Mouse (Mus musculus) heart, embryonic 14.5 days (tissue): ENCODE measurements around the gene Tap2. TPM values are rescaled to one million over a fixed set of nuclear protein-coding genes. Genes with fewer than 3 reads are reported as not detected.
"Not testable (repeated sequence)": the region's sequence is repeated elsewhere in the genome, so short reads cannot be mapped to it uniquely, and the experiment has no call there.

Experiments
- ATAC-seq: fragments of 200-750 bp; cut with Nextera tagmentation; 2 replicates; pipeline ENCODE4 v1.8.0; 2017; ENCODE audit warnings: low read depth, moderate TSS enrichment; ENCODE audit not compliant: insufficient number of reproducible peaks, insufficient read depth, low FRiP score
- H3K27ac ChIP-seq, 2 experiments: fragments of 200-500 bp in 1 of 2; fragments of 300-500 bp in 1 of 2; sonication (generic) in 1 of 2; replicated peaks in 1 of 2; 2 replicates each; pipeline ENCODE4 v1.5.1; 2012 to 2014; ENCODE audit warnings: low read depth in 2 of 2, low read length in 2 of 2, control low read depth in 1 of 2, mild to moderate bottlenecking in 1 of 2, mixed read lengths in 1 of 2; ENCODE audit not compliant: control insufficient read depth in 1 of 2, insufficient read depth in 1 of 2
- H3K27me3 ChIP-seq: fragments of 300-500 bp; sonication (generic); 2 replicates; pipeline ENCODE4 v1.6.1; 2014; ENCODE audit warnings: mild to moderate bottlenecking, low read length, control low read depth; ENCODE audit not compliant: control insufficient read depth, insufficient read depth
- H3K36me3 ChIP-seq: fragments of 300-500 bp; sonication (generic); 2 replicates; pipeline ENCODE4 v1.6.1; 2014; ENCODE audit warnings: mild to moderate bottlenecking, control low read depth, low read length, mixed read lengths; ENCODE audit not compliant: control insufficient read depth, insufficient read depth
- H3K4me1 ChIP-seq, 2 experiments: fragments of 200-500 bp in 1 of 2; fragments of 300-500 bp in 1 of 2; sonication (generic) in 1 of 2; 2 replicates each; pipeline ENCODE4 v1.6.1; 2012 to 2014; ENCODE audit warnings: low read length in 2 of 2, control low read depth in 1 of 2, mixed read lengths in 1 of 2; ENCODE audit not compliant: control insufficient read depth in 2 of 2, insufficient read depth in 2 of 2
- H3K4me2 ChIP-seq: fragments of 300-500 bp; sonication (generic); 2 replicates; pipeline ENCODE4 v1.6.1; 2014; ENCODE audit warnings: mild to moderate bottlenecking, low read length
- H3K4me3 ChIP-seq, 2 experiments: fragments of 200-500 bp in 1 of 2; fragments of 300-500 bp in 1 of 2; sonication (generic) in 1 of 2; 2 replicates each; pipeline ENCODE4 v1.5.1; 2012 to 2014; ENCODE audit warnings: low read length in 2 of 2, mild to moderate bottlenecking in 2 of 2, control low read depth in 1 of 2, low read depth in 1 of 2, moderate library complexity in 1 of 2; ENCODE audit not compliant: control insufficient read depth in 1 of 2, insufficient read depth in 1 of 2
- H3K9ac ChIP-seq: fragments of 300-500 bp; sonication (generic); 2 replicates; pipeline ENCODE4 v1.6.1; 2014; ENCODE audit warnings: mild to moderate bottlenecking, low read length
- H3K9me3 ChIP-seq: fragments of 300-500 bp; sonication (generic); 2 replicates; pipeline ENCODE4 v1.6.1; 2016; ENCODE audit warnings: low read length, control low read depth; ENCODE audit not compliant: control insufficient read depth
- WGBS: fragments of 180-500 bp; shearing (Covaris S2); extraction: QIAGEN DNeasy Blood & Tissue Kit; methylation state at CpG from one replicate; pipeline ENCODE4 v1.1.7; 2014; 5-methylcytosine and 5-hydroxymethylcytosine counted together
- polyA plus RNA-seq: library from polyadenylated mRNA; unstranded; fragments of >200 nt; fragmentation: Nextera tagmentation; extraction: Ambion mirVana; gene quantifications from 2 replicates; pipeline ENCODE4 v1.2.1, GENCODE M21; 2014

Tap2 gene
- polyA plus RNA-seq, 1 experiment from 2014 or later: 2.1 TPM

GRCm38 (mm10) chr17:34217216-34217928, 14.0 kb downstream of the Tap2 start:
- peaks cover 4% of the 10 kb centered on the region; the same call in 1 of the 2 replicates for H3K9me3 ChIP-seq
- no peak overlapping the region for H3K9ac ChIP-seq
- no peak overlapping the region for H3K4me3 ChIP-seq
- no peaks in the 10 kb centered on the region for H3K4me1 ChIP-seq
- H3K27ac ChIP-seq: no peak overlapping the region
- no peak overlapping the region for H3K4me2 ChIP-seq
- 78% methylated on average over 8 of the region's 8 CpGs for WGBS
- no peaks in the 10 kb centered on the region for H3K36me3 ChIP-seq
- no peak for ATAC-seq
- peaks cover 29% of the 10 kb centered on the region for H3K27me3 ChIP-seq

GRCm38 (mm10) chr17:34217986-34218385, 14.7 kb downstream of the Tap2 start:
- 82% methylated on average over 5 of the region's 5 CpGs for WGBS
- peaks cover 23% of the 10 kb centered on the region for H3K27me3 ChIP-seq
- H3K4me1 ChIP-seq: no peaks in the 10 kb centered on the region
- H3K9me3 ChIP-seq: peaks cover 4% of the 10 kb centered on the region; the same call in 1 of the 2 replicates
- H3K27ac ChIP-seq: no peak overlapping the region
- H3K4me3 ChIP-seq: no peak overlapping the region
- ATAC-seq: no peak
- H3K36me3 ChIP-seq: no peaks in the 10 kb centered on the region
- H3K4me2 ChIP-seq: no peak overlapping the region
- no peak overlapping the region for H3K9ac ChIP-seq

GRCm38 (mm10) chr17:34218675-34219074, 15.3 kb downstream of the Tap2 start:
- Histone ChIP-seq H3K27ac (no peak overlapping the region), H3K4me3 (no peak overlapping the region), H3K9ac (no peak overlapping the region), H3K9me3 (peaks cover 4% of the 10 kb centered on the region; the same call in 1 of the 2 replicates), H3K4me1 (no peaks in the 10 kb centered on the region), H3K4me2 (no peak overlapping the region), H3K36me3 (no peaks in the 10 kb centered on the region), H3K27me3 (peaks cover 16% of the 10 kb centered on the region)
- WGBS: 83% methylated on average over 11 of the region's 11 CpGs
- ATAC-seq: no peak

GRCm38 (mm10) chr17:34219096-34219495, 15.8 kb downstream of the Tap2 start:
- peaks cover 12% of the 10 kb centered on the region for H3K27me3 ChIP-seq
- 85% methylated on average over 7 of the region's 11 CpGs for WGBS
- ATAC-seq, H3K9me3 ChIP-seq, H3K4me1 ChIP-seq, H3K27ac ChIP-seq, H3K9ac ChIP-seq, H3K4me2 ChIP-seq, H3K4me3 ChIP-seq, H3K36me3 ChIP-seq: not testable (repeated sequence)

GRCm38 (mm10) chr17:34219801-34220200, 16.5 kb downstream of the Tap2 start:
- not testable (repeated sequence) for H3K4me3 ChIP-seq, H3K9me3 ChIP-seq, H3K27me3 ChIP-seq, H3K9ac ChIP-seq, H3K4me1 ChIP-seq, H3K27ac ChIP-seq, H3K36me3 ChIP-seq, ATAC-seq, H3K4me2 ChIP-seq
- WGBS: 89% methylated on average over 3 of the region's 7 CpGs

GRCm38 (mm10) chr17:34220401-34220800, 17.1 kb downstream of the Tap2 start:
- peaks cover 10% of the 10 kb centered on the region for H3K9me3 ChIP-seq
- ATAC-seq, H3K9ac ChIP-seq, H3K27ac ChIP-seq, H3K27me3 ChIP-seq, H3K4me1 ChIP-seq, H3K4me2 ChIP-seq, H3K4me3 ChIP-seq, H3K36me3 ChIP-seq: not testable (repeated sequence)
- 94% methylated on average over 5 of the region's 16 CpGs for WGBS

- Histone ChIP-seq H3K4me1 (no peaks in the 10 kb centered on the region), H3K4me2 (no peak overlapping the region), H3K27ac (no peak overlapping the region), H3K4me3 (no peak overlapping the region), H3K9ac (no peak overlapping the region), H3K27me3 (no peaks in the 10 kb centered on the region), H3K36me3 (no peaks in the 10 kb centered on the region), H3K9me3 (peaks cover 8% of the 10 kb centered on the region; the same call in 1 of the 2 replicates)
- 89% methylated on average over 3 of the region's 3 CpGs for WGBS
- ATAC-seq: no peak
Measured at GRCm38 (mm10) chr17:34224816-34225215, 21.5 kb downstream of the Tap2 start.

- H3K9me3 ChIP-seq: peaks cover 8% of the 10 kb centered on the region; the same call in 1 of the 2 replicates
- H3K4me2 ChIP-seq: no peak overlapping the region
- no peak overlapping the region for H3K4me3 ChIP-seq
- no peak for ATAC-seq
- H3K9ac ChIP-seq: no peak overlapping the region
- no peaks in the 10 kb centered on the region for H3K36me3 ChIP-seq
- H3K27ac ChIP-seq: no peak overlapping the region
- no peaks in the 10 kb centered on the region for H3K27me3 ChIP-seq
- no peaks in the 10 kb centered on the region for H3K4me1 ChIP-seq
- WGBS: 93% methylated on average over 8 of the region's 8 CpGs
Measured at GRCm38 (mm10) chr17:34225426-34225825, 22.1 kb downstream of the Tap2 start.
